Mouse (Mus musculus) induced T-regulatory cell, adult 2 months (primary cell): Measurements from ENCODE around the gene Vwa3b.
A peak's percentile ranks its signal among the peaks of the same experiment; 100 is the strongest.

Source experiments
- DNase-seq: peaks from one replicate; pipeline ENCODE4 v3.0.0-alpha.2; 2012; ENCODE audit warnings: low read depth

Gene Vwa3b

DNA sequence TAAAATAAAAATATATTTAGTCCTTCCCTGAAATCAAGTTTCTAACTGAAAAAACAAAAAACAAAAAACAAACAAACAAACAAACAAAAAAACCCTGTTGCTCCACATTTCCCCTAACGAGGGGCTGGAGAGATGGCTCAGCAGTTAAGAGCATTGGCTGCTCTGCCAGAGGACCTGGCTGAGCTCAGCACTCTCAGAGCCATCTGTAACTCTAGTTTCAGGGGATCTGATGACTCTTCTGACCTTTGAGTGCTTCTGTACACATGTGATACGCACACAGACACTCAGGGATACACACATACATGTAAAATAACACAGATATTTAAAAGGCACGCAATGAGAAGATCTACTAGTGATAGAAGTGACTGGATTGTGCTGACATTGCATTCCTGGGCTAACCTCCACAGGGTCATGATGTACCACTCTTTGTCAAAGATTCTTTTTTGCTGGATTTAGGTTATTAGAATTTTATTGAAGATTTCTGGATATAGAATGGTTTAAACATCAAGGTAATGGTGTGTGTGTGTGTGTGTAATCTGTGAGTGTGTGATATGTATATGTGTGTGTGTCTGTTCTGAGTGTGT, 14.7 kb upstream of the Vwa3b start:
- no peak for DNase-seq

DNA sequence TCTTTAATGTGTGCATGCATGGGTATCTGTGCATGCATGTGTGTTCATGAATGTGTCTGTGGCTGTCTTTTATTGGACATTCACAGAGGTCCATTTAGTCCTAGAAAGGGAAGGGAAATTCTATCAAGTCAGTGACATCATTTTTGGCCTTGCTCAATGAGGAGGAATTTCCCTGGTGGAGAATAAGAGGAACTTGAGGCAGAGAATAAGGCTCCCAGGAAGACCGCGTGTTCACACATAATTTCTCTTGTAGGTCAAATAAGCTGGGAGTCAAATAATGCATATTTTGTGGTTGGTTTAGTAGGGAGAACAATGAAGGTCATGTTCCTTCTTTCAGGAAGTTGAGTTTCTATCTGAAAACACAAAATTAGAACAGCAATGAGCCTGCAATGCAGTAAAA, 13.4 kb upstream of the Vwa3b start:
- DNase-seq: no peak

- DNase-seq: no peak
These were observed 12.7 kb upstream of the Vwa3b start for GRCm38 (mm10) chr1:37013687-37014086.

GRCm38 (mm10) chr1:37019017-37019416, 7.4 kb upstream of the Vwa3b start:
- DNase-seq: no peak

- peak; percentile 29 for DNase-seq
These were observed 3.7 kb upstream of the Vwa3b start for GRCm38 (mm10) chr1:37022704-37023103.

DNA sequence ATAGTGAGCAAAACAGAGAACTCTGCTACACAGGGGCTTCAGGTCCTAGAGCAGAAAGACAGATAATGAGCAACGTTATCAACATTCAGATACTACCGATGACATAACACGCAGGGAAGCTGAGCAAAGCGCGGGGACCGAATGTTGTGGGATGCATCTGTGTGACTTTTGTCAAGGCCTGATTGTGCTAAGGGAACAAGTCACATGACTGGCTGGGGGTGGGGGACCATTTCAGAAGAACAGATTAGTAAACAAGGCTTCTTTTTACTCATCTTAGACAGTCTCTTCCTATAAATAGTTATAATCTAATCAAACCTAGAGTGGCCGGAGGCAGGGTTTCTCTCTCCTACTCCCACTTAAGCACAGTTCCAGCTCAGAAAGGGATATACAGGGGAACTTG, 1.7 kb upstream of the Vwa3b start:
- DNase-seq: no peak

GRCm38 (mm10) chr1:37025376-37025775, 1.0 kb upstream of the Vwa3b start:
- no peak for DNase-seq

DNA sequence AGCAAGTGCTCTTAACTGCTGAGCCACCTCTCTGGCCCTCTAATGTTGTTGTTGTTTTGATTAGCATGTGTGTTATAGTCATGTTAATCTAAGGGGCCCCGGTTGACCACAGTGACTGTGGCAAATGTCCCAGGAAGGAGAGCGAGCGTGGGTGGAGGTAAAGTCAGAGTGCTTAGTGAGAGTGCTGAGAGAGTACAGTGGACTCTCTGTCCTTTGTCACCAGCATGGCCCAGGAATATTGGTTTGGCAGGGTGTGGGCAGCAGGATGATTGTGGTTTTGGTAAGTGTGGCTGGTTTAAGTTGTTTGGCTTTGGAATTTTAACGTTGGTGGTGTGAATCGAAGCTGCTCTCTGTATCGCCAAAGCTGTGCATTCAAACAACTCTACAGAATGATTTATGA, 470 bp downstream of the Vwa3b start:
- no peak for DNase-seq

DNA sequence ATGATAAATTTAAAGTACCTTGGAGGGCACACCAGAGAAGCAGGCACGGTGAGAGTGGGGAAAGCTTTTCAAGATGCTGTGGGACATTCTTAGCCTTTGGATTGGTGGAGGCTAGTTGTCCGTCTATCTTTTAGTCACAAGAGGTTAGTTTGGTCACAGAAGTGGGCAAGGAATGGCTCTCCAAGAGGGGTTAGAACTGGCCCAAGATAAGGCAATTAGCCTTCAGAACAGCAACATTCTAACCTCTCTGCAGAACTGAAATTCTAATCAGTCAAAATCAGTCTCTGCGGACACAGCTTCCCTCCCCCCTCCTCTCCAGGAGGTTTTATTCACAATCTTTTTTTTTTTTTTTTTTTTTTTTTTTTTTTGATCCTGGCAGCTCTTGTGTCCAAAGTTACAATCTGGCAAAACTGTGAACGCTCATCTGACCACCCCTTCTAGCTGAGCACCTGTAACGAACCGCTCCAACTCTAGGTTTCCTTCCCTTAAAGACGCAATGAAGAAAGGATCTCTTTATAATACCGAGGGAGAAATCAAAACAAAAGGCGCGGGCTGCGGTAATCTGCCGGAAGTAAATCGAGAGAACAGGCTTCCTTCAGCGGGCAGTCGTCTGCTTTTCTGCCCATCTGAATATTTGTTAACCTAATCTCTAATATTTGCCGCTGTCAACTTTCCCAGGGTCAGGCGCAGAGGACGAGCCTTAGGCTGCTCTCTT, 2.2 kb downstream of the Vwa3b start:
- DNase-seq: peak; percentile 76

DNA sequence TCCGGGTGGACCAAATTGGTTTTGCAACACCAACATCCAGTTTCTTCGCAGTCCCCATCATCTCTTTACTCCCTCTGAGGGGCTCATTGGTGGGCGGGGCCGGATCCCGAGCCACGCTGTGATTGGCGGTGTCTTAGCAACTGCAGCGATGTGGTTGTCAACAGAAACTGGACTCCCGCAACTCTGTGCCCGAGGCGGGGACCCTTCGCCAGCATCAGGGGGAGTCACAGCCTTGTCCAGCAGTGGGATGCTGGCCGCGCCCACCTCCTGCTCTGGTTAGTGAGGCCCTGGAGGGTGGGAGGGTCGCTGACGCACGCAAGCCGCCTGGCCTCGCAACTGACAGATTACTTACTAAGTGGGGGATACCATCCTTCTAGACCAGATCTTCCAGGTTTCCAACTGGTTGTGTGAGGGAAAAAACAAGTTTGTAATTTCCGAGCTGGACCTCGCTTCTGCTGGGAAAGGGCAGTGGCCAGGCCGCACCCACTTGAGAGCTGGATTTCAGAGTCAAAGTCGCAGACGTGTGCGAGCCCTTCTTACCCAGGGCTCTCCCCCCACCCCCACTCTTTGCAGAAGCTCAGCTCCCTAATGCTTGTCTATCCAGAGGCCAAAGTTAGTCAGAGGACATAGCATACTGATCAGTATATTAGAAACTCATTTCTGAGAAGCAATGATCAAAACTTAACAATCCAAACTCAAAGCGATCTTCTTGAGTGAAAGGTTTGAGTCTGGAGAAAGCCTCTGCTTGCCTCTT, 2.9 kb downstream of the Vwa3b start:
- peak; percentile 81 for DNase-seq

- DNase-seq: no peak
These were observed 3.5 kb downstream of the Vwa3b start for GRCm38 (mm10) chr1:37029942-37030341.

GRCm38 (mm10) chr1:37030693-37031092, 4.3 kb downstream of the Vwa3b start:
- peak; percentile 75 for DNase-seq

DNA sequence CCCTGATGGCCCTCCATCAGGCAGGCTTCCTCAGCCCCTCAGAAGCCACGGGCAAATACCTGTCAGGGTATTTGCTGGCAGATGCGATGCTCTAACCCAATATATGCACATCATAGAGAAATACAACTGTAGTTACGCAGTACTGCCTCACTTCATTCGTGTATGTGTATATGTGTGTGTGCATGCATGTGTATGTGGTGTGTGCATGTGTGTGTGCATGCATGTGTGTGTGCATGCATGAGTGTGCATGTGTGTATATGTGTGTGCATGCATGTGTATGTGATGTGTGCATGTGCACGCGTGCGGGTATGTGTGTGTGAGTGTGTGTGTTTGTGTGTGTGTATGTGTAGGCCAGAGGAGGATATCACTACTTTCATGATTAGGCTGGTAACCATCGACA, 9.5 kb downstream of the Vwa3b start:
- no peak for DNase-seq

DNA sequence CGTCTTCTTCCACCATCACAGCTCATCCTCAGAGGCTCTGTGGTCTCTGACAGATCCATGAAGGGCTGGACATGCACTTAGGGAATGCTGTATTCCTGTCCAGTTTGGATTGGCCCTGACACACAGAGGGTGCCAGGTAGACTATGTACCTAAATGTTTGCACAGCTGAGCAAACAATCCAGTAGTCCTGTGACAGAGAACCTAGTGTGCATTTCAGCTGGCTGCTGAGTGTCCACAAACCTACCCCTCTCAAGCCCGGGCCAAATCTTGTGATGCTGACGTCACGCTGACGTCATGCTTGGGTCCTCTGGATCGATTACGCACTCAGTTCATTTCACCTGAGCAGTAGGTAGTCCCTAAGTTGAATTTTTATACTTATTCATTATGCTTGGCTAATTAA, 14.7 kb downstream of the Vwa3b start:
- DNase-seq: no peak

- DNase-seq: no peak
These were observed 15.5 kb downstream of the Vwa3b start for GRCm38 (mm10) chr1:37041856-37042255.

DNA sequence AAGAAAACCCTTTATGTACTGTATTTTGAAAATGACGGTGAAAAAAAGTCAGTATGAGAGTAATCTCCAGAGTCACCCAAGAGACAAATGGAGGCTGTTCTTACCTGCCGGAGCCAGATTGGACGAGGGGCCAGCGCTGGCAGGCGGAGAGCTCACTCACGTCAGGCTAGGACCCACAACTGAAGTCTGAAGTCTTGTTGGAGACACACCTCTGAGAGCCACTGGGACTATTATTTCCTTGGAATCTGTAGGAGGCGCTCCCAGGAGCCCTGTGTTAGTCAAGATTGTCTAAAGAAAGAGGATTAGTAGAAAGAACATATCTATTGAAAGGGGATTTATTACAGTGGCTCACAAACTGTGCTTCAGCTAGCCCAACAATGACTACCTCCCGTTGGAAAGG, 16.4 kb downstream of the Vwa3b start:
- no peak for DNase-seq

DNA sequence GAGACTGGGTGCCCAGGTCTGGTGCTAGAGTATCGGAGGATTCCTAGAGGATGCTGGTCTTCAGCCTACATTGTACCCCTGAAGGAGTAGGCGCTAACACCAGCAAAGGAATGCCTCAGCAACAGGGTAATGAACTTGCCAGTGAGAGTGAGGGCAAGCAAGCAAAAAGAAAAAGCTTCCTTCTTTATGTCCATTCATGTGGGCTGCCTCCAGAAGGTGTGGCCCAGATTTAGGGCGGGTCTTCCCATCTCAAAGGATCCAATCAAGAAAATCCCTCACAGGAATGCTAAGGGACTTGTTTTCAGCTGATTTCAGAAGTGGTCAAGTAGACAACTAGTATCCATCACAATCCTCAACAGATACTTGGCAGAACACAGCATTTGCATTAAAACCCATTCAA, 16.8 kb downstream of the Vwa3b start:
- DNase-seq: no peak

DNA sequence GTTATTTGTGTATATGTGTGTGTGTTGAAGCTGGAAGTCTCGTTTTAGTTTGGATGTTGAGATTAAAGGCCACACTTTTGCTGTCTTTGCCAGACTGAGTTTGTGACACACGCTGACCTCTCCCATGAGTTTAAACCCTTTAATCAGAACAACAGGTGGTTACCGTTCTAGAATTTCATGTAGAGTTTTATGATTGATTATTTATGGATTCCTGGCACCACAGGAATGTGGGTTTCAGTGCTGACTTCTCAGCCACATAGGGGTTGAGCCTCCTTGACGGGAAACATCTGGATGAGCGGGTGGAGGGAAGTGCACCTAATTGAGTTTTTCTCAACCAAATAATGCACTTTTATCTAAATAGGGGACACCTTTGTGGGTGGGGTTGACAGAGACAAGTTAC, 19.1 kb downstream of the Vwa3b start:
- DNase-seq: no peak

- DNase-seq: no peak
These were observed 22.8 kb downstream of the Vwa3b start for GRCm38 (mm10) chr1:37049159-37049558.

DNA sequence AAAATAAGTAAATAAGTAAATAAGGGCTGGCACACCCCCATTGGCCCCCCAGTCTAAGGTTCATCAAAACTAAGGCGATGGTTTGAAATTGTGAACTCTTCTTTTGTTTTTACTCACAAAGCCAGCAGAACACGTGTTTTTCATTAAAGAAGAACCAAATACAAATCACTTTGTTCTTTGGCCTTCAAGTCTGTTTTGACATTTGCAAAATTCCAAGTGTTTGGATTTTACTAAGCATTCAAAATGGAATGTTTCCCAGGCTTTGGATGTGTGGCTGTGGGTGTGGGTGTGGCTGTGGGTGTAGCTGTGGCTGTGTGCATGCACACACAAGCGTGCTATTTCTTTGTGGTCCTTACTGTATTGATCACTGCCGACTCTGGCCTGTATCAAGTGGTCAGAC, 27.3 kb downstream of the Vwa3b start:
- DNase-seq: no peak

DNA sequence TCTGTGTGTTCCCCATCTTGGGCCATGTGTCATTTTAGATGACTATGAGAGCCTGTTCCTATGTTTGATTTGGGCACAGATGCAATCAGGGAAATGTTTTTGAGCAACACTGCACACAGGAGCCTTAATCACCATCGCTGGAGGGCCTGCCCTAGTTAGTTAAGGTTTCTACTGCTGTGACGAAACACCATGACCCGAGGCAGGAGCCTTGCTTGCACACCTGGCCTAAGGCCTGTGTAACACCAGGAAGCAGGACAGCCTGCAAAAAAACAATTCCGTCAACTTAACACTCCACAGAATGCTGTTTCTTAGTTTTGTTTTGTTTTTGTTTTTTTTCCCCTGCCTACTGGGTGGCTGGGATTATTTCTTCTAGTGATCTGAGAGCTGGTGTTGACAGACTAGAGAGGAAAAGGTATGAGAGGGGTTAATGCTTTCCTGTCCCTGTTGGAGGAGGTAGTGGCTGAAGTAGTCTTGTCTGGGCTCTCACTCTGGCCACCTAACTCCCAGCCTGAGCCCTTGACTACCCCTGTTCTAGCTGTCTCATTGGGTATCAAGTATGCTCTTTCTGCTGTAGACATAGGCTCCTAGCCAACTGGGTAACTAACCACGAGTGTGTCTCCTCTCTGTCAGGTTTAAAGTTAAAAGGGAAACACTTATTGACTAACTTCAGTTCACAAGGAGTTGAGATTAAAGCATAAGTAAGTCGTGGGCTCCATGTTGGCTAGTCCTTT, 30.6 kb downstream of the Vwa3b start:
- DNase-seq: no peak

DNA sequence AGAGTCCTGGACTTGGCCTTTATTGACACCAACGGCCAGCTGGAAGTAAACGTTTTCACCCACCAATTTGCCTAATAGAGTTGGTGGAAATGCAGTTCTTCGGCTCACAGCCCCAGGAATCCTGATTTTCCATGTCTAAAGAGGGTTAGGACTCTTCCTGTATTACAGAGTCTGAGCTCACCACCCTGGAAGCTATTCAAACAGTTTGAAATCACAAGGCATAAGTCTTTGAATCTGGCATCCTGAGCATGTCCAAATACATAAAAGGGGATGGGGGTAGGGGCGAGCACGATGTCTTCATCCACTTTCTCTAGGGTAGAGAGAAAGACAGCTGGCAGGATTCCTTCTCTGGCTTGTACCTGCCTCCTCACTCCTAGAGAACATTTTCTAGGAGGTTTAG, 34.5 kb downstream of the Vwa3b start:
- no peak for DNase-seq

DNA sequence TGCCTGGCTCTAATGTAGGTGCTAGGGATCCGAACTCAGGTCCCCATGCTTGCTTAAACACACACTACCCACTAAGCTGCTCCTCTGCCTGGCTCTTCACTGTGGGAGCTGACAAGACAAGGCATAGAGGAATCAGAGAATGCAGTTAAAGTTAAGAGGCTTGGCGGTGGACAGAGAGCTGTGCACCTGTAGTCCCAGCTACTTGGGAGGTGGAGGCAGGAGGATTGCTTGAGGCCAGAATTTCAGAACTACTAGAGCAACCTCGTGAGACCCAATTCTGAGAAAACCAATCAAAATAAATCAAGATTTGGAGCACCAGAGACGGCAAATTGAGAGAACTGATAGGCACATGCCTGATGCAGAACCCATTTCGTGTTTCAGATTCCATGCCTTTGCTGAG, 36.7 kb downstream of the Vwa3b start:
- no peak for DNase-seq
